Mouse (Mus musculus): ENCODE measurements around the gene Mpzl2.

DNA sequence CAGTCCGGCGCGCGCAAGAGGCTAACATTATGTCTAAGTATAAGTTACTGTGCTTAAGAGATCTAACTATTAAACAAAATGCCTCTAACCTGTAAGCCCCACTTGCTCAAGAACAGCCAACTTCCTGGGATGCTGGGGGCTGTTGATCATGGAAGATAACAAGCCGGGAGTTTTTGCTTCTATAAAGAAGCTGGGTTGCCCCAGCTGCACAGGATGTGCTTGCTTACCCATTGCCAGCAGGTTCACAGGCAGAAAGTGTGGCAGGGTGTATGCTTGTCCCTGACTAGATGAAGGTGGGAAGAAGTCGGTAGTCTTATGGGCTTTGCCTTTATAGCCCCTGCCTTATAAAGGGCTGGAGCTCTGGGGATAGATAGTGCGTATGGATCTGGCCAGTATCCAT is 43.0 kb upstream of the Mpzl2 start:
- TF ChIP-seq GATA1 (IDR thresholded peaks at IDR 0.05; ENCODE audit: borderline replicate concordance, low read length) = no peak
- no peak for TF ChIP-seq FLI1 (IDR thresholded peaks at IDR 0.05; ENCODE audit: low read length)
